Mouse (Mus musculus) retina, adult 2 months (tissue): ENCODE results near the gene Tmem270.
"Not testable (repeated sequence)": the region's sequence is repeated elsewhere in the genome, so short reads cannot be mapped to it uniquely, and the experiment has no call there.

Source experiments
- DNase-seq: peaks from one replicate; pipeline ENCODE4 v3.0.0-alpha.2; 2012; ENCODE audit warnings: low read depth, low spot score

Gene Tmem270

DNA sequence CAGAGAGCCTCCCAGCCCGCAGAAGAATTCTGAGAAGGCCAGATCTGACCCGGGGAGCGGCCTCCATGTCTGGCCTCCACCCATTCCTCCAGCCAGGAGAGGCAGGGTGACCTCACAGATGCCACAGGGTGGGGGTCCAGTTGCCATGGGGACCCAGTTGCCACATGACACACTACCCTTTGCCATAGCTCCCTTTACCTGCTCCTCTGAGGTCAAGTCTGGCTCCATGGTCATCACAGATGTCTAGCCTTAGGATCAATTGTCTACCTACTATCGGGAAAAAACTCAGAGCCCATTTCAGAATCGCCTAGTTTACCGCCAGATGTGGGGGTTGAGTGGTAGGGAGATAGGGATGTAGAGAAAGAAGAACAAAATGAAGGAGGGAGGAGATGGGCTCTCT lies at the start of gene Tmem270:
Gene Tmem270 (minus strand): TSS at position 101 of the 400 bp plus-strand sequence.
- DNase-seq: no peak

- DNase-seq: no peak
Observed at GRCm38 (mm10) chr5:134955491-134955890, 49.0 kb upstream of the Tmem270 start.

DNA sequence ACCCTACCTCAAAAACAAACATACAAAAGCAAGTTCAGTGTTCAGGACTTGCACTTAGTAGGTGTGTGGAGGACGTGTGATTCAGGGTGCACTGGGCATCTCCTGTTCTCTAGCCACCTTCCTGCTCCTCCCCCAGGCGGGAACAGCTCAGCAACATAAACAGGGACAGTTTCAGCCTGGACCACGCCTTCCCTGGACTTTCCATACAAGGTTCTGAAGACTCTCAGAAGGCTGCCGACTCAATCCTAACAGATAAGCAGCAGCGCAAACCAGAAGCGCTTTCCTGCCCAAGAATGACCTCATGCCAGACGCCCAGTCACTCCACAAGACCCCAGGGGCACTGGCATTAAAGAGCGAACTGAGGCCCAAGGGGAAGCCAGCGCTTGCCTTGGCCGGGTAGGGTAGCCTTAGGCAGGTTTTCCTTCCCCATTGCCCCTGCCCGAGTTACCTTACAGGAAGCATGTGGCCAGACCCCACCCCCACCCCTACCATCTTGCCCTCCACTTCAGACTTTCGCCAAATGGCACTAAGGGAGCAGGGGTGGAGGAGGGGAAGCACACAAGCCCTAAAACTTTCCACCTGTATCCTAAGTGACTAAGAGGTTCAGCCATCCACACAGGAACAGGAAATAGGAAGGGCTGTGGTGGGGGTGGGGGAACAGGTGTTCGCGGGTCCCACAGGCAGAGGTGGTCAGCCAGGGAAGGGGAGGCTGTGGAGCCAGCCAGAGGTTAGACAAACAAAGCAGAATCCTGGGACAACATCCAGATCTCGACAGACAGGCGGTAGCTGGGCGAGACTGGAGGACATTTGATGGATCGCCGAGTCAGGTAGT lies 44.7 kb upstream of the Tmem270 start:
- no peak for DNase-seq

DNA sequence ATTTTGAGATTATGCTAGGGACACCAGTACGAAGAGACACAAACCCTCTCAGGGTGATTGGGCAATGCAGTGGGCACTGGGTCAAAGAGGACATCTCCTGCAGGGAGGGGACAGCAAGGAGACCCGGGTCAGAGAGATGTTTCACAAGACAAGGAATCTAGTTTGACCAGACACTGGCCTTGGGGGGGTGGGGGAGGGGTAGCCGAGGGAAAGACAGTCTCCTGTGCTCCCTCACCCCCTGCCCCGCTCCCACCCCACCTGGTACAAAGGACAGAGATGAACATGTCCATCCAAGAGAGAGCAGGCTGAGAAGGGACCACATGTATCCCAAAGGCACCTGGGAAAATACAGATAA lies 41.5 kb upstream of the Tmem270 start:
- no peak for DNase-seq

GRCm38 (mm10) chr5:134947420-134948084 lies 41.0 kb upstream of the Tmem270 start:
- DNase-seq: no peak

DNA sequence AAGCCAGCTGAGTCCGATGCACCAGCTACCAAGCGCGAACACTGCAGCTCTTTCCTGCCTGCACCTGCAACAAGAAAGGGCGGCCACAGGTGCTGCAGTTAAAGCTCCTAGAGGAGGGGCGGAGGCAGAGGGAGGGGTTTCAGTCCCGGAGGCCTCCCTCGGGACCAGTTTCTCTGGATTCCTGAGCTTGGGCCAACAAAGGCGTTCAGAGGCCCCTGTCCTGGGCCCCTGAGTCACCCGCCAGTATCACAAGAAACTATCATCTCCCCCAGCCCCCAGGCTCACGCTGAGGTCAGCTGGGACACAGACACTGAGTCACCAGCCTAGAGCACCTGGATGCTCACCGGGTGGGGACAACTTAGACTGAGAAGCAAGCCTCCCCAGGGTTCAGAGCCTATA lies 40.3 kb upstream of the Tmem270 start, which contains the start of gene Cldn4:
Gene Cldn4 (minus strand): TSS at position 78 of the 399 bp plus-strand sequence.
- DNase-seq: no peak

GRCm38 (mm10) chr5:134946063-134946856 lies 39.7 kb upstream of the Tmem270 start:
- no peak for DNase-seq

DNA sequence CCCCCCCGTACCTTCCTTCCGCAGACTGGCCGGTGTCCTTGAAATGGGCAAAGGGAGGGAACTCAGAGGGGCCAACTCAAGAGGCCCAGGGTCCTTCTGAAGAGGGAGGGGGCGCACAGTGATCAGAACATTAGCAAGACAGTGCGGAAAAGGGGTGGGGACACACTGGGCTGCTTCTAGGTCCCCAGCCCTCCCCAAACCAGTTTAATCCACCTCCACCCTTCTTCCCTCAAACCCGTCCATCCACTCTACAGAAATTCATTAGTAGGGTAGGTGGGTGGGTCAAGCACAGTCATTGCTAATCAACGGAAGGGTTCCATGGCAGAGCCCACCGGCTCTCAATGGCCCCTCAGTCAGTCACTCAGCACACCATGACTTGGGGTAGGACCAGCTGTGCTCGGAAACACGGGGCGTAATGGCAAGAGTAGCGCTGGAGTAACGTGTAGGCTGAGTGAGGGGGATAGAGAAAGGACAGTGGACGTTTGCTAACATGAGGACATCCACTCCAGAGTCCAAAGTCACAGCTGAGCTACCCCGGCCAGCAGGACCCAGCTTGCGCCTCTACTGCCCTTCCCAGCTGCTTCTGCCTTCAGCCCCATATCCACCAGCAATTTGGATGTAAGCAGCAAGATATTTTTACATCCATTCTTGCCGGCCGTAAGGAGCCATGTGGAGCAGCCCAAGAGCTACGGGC lies 38.9 kb upstream of the Tmem270 start:
- no peak for DNase-seq

GRCm38 (mm10) chr5:134944179-134944578 lies 37.6 kb upstream of the Tmem270 start:
- no peak for DNase-seq

- DNase-seq: no peak
Observed at GRCm38 (mm10) chr5:134942740-134943139, 36.2 kb upstream of the Tmem270 start.

DNA sequence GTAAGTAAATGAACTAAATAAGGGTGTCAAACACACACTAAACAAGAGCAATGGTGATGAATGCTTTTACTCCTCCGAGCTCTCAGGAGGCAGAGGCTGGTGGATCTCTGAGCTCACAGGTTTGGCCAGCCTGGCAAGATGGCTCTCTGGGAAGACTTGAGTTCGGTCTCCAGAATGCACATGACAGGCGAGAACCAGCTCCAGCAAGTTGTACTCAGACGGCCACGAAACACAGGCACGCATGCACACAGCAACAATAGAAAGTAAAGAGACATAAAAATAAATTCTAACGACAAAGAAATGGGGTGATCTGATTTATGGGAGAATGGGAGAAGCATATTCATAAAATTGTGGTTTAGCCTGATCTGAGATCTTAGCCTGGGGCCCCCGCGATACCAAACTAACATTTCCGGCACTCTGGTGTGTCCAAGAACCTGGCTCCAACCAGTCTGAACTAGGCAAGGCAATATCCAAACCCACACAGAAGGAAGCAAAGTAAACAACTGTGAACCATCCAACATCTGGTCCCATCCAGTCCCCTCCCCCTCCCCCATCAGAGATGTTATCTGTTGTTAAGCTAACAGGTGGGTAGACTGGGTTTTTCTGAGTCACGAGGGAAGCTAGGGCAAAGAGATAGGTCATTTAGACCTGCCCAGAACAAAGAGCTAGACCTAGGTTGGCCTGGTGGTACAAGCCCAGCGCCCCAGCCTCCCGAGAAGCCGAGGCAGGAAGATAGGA lies 35.1 kb upstream of the Tmem270 start:
- DNase-seq: no peak

DNA sequence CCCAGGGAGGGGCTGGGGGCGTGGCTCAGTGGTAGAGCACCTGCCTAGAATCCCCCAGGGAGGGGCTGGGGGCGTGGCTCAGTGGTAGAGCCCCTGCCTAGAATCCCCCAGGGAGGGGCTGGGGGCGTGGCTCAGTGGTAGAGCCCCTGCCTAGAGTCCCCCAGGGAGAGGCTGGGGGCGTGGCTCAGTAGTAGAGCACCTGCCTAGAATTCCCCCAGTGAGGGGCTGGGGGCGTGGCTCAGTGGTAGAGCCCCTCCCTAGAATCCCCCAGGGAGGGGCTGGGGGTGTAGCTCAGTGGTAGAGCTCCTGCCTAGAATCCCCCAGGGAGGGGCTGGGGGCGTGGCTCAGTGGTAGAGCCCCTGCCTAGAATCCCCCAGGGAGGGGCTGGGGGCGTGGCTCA lies 33.0 kb upstream of the Tmem270 start:
- DNase-seq: not testable (repeated sequence)

GRCm38 (mm10) chr5:134939069-134939468 lies 32.5 kb upstream of the Tmem270 start:
- DNase-seq: no peak

DNA sequence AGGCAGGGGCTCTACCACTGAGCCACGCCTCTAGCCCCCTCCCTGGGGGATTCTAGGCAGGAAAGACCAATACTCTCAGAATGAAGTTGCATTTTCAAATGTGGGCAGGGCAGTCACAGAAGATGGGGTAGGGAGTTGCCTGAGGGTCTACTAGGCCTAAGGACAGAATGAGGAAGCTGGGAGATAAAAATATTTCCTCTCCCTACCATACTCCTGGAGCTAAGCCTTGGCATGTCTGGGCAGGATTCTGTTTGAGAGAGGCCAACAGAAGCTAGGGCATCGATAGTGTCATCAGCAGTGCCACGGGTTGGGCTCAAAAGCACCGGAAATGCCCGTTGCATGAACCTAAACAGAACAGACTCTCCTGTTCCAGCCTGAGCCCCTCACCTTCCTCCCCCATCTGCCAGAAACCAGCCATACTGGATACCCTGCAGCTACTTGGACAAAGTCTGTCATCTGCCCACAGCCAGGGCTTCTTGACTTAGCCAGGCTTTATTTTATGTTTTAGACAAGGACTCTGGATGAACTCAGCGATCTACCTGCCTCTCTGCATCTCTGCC lies 30.2 kb upstream of the Tmem270 start:
- no peak for DNase-seq

GRCm38 (mm10) chr5:134936051-134936450 lies 29.5 kb upstream of the Tmem270 start:
- no peak for DNase-seq

DNA sequence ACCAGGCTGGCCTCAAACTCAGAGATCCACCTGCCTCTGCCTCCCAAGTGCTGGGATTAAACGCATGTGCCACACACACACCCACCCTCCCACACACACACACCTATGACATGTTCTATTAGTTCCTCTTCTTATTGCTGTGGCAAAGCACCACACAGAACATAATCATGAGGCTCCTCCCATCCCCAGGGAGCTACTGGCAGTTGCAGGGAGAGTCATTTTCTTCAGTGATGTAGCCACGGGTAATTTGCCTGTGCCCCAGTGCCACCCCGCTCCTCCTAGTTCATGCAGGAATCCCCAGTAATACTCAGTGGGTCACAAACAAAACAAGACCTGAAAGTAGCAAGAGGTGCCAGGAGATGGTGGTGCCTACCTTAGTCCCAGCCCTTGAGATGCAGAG lies 28.1 kb upstream of the Tmem270 start:
- no peak for DNase-seq

GRCm38 (mm10) chr5:134933686-134934085 lies 27.2 kb upstream of the Tmem270 start:
- DNase-seq: not testable (repeated sequence)

- no peak for DNase-seq
Observed at GRCm38 (mm10) chr5:134933281-134933680, 26.7 kb upstream of the Tmem270 start.

GRCm38 (mm10) chr5:134932903-134933276 lies 26.4 kb upstream of the Tmem270 start:
- DNase-seq: peak; percentile 26

- DNase-seq: peak; percentile 26
Observed at GRCm38 (mm10) chr5:134932179-134932902, 25.8 kb upstream of the Tmem270 start, which contains the start of gene Mettl27. Gene Mettl27, plus strand, starts transcription at chr5:134932368.
